Mouse (Mus musculus) left cerebral cortex, postnatal 4 days (tissue): ENCODE measurements at regions not wholly inside any gene's neighbourhood (a gene's known extent, or its start where the extent isn't known, plus 50 kb on each side); places are given as distances from the start of the nearest gene placed in this dataset.

Experiments
- DNase-seq: peaks from one replicate; pipeline ENCODE4 v3.0.0-alpha.2; 2022
- intact Hi-C: fragments of 180-260 bp; cut with DNase I; formaldehyde crosslinking; loops from one replicate; pipeline ENCODE4 v1.15.1; 2025

DNA sequence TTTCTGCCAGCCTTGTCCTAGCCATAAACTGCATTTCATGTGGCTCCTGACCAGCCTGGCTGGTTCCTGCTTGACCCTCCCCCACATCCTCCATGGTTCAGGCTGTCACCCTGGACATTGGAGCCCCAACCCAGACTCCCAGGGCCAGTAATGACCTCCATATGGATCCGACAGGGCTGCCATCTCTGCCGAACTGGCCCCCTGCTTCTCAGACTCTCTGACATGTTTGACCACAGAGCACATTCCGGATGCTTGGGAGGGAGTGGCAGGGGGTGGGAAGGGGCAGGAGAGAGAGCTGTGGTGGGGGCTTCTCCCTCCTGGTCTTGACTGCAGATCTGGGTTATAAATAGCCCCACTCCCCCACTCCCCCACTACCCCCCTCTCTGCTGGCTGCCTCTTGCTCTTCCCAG lies 59.0 kb upstream of the Actrt2 start:
- intact Hi-C loops: no loop called here
- DNase-seq: no peak

DNA sequence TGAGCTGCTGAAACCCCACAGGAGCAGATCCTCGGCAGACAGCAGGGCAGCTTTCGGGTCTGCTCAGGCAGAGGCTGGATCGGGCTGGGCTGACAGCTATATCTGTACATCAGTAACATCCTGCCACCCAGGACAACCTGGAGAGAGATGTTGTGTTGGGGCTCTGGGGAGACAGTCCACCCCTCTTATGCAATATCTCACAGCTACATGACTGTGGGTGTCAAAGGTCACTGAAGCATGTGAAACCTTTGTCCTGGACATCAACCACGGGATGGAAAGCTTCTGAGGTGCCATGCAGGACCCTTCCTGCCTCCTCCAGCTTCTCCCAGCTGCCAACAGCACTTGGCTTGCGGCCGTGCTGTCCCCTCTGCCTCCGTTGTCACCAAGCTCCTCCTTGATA lies 60.3 kb upstream of the Actrt2 start:
- intact Hi-C loops: no loop called here
- no peak for DNase-seq

DNA sequence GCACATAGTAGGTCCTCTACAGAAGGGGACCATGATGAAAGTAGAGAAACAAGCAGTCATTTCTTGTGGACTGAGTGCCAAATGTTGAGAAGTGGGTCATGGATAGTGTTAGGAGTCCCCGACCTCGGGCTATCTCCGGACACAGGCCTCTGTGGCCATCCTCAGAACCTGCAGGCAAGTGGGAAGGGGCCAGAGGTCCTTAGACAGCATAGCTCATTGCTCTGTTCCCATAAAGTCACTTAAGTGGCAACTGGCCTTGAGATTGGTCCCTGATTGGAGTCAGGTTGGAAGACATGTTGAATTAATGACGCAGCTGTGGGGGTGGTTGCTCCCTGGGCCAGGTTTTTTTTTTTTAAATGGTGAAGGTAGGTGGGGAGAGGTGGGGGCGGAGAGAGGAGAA lies 63.0 kb upstream of the Actrt2 start:
- intact Hi-C loops: no loop called here
- no peak for DNase-seq

DNA sequence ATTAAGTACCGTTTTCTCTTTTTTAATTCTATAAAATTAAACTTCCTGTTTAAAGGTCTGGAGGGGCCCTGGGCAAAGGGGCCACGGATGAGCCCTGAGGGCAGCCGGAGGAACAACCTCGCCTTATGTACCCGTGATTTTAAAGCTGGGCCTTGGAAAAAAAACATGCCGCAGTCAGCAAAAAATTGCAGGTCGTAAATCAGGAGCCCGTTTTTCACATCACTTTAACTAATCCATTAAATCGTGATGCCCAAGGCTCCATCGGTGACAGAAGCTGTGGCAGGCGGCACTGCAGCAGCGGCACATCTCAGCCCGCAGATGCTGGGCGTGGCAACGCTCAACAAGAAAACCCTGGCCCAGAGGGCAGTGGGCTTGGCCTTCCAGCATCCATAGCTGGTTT lies 63.7 kb upstream of the Actrt2 start:
- no peak for DNase-seq
- intact Hi-C loops: no loop called here

DNA sequence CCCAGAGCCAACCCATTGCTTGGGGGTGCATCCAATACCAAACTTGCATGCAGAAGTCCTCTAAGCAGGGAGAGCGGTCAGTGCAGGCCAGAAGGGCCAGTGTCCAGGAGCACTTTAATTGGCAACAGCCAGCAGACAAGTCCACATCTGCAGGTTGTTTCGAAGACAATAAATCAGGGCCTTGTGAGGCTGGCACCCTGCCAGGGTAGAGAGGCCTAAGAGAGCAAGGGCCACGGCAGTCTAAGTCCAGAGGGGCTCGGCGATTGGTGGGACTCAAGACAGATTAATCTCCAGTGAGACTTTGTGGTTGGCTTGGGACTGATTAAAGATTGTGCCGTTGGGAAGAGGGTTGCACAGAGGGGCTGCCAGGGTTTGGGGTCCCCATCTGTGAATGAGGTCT lies 68.4 kb upstream of the Actrt2 start:
- no peak for DNase-seq
- intact Hi-C loops: no loop called here

DNA sequence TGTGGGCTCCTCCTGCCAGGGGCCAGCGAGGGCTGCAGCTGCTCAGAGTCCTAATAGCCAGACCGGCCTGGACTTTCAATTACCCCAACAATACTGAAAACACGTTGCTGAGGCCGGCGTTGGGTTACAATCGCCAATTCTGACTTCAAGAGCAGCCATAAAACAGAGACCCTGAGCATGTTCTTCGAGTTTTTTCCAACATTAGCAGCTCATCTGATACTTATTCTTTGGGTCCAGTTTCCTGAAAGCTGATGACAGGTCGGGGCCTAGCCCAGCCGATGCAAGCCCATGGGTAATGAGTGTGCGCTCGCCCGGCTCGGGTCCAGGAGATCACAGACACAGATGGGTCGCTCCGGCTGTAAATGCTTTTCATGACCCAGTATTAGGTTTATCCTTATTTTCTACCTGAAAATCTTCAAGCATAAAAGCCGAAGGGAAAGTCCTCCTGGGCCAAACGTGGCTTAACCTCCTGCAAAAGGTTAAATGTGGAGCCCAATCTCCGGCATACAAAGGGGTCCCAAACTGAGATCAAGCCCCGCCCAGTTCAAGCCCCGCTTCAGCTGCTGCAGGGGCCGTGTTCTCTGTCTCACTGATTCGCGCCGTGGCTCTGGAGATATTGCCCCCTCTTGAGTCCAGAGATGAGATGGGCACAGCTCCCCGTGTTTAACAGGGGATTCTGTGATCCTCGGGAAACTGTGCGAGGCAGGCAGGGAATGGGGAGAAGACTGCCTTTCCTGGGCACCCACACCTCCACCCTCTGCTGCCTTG lies 73.6 kb upstream of the Actrt2 start:
- intact Hi-C loops: no loop called here
- no peak for DNase-seq

DNA sequence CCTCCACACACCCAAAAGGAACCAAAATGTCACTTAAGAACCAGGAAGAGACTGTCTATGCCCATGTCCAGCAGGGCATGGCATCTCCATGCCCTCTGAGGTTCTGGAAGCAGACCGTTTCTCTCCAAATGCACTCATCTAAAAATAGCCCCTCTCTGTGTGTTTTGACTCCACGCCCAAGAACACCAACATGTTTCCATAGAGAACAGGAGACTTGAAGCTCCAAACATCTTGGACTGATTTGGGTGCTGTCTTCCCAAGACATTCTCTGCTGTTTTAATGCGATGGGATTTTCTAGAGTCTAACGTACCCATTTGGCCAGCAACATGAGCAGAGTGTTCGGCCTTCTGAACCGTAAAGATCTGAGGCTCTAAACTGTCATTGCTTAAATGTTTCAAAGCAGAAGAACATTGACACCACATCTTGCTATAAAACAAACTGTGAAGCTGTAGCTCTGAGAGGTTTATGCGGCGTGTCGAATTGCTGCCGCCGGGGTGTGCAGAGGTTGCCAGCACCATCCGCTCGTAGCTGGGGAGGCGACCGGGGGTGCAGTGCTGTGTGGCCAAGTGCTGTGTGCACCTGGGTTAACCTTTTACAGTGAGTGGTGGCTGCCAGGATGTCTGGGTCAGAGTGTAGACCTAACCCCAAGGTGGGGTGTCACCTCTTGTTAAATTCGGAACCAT lies 78.8 kb upstream of the Actrt2 start:
- intact Hi-C loops: no loop called here
- DNase-seq: no peak

DNA sequence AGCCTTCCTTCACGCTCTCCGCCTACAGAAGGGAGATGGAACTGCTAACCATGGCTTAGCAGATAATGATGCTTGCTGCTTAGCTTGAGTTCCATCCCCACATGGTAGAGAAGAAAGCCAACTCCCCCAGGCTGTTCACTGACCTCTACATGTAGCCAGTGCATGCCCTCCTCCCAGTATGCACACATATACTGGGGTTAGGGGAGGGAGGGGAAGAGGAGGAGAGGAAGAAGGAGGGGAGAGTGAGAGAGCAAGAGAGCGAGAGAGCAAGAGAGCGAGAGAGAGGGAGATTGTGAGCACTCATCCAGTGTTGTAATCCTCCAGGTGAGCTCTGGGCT lies 79.3 kb upstream of the Actrt2 start:
- no peak for DNase-seq
- intact Hi-C loops: no loop called here

DNA sequence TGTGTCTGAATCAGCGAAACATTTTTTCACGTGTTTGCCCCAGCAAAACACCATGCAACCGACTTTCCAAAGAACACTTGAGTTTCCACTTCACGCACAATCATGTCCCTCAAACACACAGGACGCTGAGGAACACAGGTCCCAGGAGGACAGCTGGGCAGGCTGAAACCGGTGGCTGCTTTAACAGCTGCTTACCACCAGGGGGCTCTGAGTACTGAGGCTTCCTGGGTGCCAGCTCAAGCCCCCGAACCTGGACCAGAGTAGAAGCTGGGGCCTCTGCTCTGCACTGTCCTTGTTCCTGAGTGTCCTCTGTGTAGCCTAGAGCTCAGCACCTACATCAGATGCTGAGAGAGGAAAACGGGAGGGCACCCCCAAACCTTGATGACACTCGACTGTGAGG lies 81.5 kb upstream of the Actrt2 start:
- peak; percentile 30 for DNase-seq
- intact Hi-C loops: no loop called here

DNA sequence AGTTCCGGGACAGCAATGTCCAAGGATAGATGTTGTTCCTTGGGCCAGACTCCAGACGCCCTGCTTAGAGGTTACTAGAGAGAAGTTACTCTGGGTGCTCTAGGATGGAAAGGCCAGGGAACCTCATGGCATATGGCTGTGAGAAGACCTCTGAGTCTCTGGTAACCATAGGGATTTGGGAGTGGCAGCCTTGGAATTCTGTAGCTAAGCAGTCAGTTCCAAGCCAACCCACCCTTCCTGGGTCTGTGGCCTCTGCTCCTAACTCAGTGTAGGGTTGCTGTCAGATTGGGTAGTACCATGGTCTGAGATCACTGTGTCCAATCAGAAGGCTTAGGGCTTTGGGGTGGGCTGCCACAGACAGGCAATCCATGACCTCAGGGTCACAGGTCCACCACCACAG lies 82.3 kb upstream of the Actrt2 start:
- DNase-seq: no peak
- intact Hi-C loops: no loop called here

DNA sequence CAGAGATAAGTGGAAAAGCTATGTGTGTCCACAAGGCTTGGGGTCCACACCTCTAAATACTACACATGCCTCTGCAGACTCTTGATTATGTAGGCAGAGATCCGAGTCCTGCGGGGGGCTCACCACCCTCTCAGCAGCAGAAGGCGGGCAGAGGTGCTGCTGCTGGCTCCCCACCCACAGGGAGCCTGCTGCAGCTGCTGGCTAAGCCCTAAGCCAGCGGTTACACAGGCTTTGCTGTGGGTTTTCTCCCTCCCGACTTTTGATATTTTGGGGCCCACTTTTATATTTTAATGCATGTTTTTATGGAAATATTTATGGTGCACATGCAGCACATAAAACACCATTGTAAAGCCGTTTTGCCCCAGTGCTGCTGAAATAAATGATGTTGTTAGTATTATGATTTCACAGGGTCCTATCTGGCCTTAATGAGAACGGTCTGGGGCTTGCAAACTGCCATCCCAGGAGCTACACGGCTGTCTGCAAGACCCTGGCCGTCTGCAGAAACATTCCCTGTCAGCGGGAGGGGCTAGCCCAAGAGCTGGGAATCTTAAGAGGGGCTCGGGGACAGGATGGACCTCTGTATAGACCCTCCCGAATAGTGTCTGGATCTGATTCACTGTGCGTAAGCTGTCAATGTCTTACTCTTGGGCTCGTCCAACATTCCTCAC lies 82.9 kb upstream of the Actrt2 start:
- intact Hi-C loops: no loop called here
- no peak for DNase-seq

DNA sequence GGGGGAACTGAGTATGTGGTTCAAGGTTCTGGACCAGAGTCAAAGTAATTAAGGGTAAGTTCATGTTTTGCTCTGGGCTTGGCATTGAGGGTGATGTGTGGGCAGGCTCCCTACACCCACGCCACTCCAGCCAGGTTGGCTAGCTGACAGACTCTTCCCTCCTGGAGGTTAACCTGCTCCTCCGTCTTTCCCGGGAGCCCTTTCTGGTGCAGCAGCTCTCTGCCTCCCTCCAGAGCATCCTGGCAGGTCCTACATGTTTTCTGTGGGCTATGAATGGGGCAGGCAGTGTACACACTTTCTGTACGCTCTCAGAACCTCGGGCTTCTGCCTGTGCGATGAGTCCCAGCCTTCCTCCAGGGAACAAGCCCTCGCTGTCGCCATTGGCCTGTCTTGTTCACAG lies 82.8 kb upstream of the Ttc34 start:
- DNase-seq: peak; percentile 13

DNA sequence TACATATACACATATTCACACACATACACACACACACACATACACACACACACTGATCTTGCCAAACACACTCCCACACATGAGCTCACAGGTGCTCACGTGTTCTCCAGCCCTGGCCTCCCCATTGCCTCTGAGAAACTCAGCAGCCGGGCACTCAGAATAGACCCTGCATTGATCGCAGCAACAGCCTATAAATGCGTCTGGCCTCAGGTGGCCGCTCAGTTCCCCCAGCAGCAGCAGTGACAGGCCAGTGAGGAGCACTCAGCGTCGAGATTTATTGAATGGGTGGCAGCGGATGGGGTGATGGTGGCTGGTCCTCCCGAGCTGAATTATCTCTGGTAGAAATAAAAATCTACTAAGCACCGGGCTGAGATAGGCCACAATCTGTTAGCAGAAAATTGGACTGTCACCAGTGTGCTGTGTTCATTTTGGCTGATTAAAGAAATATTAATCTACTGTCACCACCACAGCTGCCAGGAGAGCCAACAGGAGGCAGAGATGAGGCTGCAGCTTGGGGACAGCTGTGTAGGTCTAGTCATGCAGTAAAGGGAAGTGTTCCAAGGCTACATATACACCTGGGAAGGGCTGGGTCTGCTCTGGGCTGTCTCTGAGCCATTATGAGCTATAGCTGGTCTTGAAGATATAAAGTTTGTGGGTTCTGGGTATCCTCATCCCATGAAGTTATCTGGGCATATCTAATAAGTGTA lies 80.4 kb upstream of the Ttc34 start:
- DNase-seq: no peak
- intact Hi-C loops: no loop called here

More for the DNA sequence above, 82.8 kb upstream of the Ttc34 start:
- intact Hi-C loops: no loop called here

DNA sequence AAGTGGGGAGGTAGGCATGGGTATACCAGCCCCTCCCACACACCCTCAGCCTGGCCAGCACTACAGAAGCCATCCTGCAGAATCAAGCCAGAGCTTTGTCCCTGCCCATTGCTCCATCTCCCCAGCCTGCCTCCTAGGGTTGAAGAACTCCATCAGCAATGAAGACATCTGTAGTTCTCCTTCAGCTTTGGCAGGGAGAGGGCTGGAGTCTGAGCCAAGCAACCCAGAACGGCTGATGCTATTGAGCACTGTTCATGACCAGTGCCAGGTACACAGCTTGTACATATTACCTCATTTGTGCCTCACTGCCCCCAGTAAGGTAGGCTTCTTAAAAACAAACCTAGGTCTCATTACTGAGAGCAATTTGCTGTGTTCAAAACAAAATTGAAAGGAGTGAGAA lies 77.4 kb upstream of the Ttc34 start:
- intact Hi-C loops: no loop called here
- DNase-seq: peak; percentile 15

DNA sequence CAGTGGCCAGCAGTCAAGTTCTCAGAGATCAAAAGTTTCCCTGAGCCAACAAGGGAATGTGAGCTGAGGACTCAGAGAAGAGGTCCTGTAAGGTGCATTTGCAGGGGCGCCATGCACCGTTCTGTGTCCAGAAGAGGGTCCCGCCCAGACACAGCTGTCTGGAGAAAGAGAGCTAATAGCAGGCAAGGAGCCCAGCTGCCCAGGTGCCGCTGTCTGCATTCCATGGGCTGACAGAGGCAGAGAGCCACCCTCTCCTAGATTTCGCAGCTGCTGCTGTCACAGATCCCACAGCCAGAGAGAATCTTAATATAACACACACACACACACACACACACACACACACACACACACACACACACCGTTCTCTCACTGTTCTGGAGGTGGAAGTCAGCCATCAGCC lies 73.0 kb upstream of the Ttc34 start:
- intact Hi-C loops: no loop called here
- DNase-seq: no peak

DNA sequence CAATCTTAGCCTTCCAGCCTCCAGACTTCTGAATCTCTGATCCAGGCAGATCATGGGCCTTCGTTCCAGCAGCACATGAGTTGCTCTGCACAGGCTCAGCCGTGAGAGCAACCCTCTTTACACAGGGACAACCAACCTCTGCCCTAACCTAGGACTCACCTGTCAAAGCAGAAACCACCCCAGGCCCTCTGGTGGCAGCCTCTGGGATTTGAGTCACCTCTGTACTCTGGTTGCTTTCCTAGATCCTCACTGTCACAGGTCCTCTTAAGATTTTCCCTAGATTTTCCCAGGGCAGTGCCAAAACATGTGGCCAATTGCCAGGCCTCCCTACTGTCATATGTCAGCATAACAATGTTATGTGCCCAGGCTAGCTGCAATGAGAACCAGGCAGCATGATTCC lies 71.1 kb upstream of the Ttc34 start:
- peak; percentile 15 for DNase-seq
- intact Hi-C loops: no loop called here

DNA sequence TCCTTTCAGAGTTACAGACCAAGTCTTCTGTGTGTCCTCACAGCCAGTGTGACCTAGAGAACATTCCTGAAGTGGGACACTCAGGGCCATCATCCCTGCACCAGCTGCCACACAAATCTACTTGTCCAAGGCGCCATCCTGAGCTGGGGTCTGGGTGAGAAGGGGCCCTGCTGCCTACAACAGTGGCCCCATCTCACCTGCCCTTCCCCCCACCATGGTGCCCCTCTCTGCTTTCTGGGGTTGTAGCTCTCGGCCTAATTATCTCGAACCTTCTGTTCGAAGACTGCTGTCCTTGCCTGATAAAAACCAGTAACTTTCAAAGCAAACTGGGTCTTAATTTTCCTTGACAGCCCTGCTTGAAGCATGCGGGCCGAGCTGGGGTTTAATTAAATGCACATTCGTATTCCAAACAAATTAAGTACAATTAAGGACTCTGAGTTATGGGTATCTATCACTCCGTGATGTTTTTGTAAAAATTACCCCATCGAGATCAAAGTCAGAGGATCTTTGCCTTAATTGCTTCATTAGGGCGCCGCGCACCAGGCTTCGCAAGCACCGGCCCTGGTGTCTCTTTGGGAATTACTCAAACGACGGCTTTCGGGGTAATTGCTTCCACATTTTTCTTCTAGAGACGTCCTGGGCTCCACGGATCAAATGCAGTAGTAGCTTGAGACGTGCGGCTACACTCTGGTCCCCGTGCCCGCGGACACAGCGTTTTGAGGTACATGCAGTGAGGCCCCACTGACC lies 65.8 kb upstream of the Ttc34 start:
- intact Hi-C loops: no loop called here

DNA sequence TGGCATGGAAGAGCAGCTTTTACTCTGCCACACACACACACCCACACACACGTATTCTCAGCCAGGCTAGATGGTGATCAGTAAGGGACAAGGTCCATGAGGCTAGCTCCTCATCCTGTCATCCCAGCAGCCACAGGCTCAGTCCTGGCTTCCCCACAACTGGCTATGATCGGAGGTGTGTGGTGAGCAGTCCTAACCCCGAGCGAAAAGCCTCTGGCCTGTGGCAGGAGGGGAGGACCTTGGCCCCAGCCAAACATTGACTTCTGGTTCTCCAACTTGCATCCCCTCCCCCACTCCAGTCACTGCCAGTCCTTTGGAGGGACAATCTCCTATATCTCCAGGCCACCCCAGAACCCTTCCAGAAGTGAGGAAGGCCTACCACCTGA lies 65.2 kb upstream of the Ttc34 start:
- intact Hi-C loops: no loop called here
- DNase-seq: no peak

More for the DNA sequence above, 65.8 kb upstream of the Ttc34 start:
- DNase-seq: no peak

DNA sequence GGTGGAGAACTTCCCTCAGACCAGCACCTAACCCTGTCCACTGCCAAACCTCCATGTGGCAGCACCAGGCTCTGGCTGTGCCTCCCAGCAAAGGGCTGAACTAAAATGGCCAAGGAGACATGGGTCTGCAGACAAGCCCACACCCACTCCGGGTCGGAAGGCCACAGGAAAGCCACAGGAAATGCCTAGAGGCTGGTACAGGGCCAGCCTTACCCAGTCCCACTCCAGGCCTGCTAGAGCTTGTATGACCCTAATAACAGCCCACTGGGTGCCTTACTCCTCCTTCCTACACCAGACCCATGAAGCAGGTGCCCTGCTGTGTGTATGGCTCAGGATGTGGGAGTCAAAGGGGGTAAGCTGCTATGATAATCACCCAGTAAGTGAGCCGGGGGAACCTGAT lies 63.4 kb upstream of the Ttc34 start:
- intact Hi-C loops: no loop called here

DNA sequence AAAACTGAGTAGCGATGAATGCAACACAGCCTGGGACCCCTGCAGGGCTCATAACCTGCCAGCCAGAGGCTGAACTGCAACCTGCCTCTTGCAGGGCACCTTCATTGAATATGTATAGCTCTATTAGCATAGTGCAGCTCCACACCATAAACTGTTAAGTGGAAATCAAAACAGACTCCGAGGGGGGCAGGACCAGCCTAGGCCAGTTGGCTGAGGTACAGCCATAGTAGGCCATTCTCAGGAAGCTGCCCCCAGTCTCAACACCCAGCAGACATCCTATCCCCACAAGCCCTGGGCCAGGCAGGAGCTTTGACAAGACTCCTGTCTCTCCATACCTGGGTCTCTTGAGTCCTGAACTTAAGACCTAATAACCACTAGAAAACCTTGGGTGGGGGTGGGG lies 62.9 kb upstream of the Ttc34 start:
- intact Hi-C loops: no loop called here
- no peak for DNase-seq

More for the DNA sequence above, 63.4 kb upstream of the Ttc34 start:
- no peak for DNase-seq

DNA sequence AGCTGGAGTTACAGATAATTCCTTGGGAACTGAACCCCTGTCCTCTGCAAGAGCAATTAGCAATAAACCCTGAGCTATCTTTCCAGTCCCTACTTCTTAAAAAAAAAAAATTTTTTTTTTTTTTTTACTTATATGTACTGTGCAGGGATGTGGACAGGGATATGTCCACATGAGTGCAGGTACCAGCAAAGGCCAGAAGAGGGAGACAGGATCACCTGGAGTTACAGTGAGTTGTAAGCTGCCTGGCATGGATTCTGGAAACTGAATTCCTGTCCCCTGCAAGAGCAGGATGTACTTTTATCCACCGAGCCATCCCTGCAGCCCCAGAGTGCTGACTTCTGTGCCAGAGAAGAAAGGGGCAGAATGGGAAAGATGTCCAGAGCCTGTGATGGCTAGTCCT lies 58.4 kb upstream of the Ttc34 start:
- intact Hi-C loops: no loop called here

More for the DNA sequence above, 58.4 kb upstream of the Ttc34 start:
- DNase-seq: no peak
